Comparison of ENCODE assay signal across 8 mouse cellular contexts in genomic region chr2:26389154-26389690, GRCm38 (mm10). TPM values are rescaled to one million over a fixed set of nuclear protein-coding genes. Genes with fewer than 3 reads are reported as not detected.
DNase-seq lines count a peak whose midpoint lies in the region; ATAC-seq and TF ChIP-seq lines count a peak whose summit lies in the region.

Gene Entr1 (minus strand): TSS chr2:26389316.
Gene Pmpca (plus strand): TSS chr2:26389339.

- peak within 1 kb of the TSS; percentile 88 for H3K9ac ChIP-seq in hindbrain, embryonic 11.5 days (ENCODE audit: low read depth, low read length)

- peaks cover 32% of the 10 kb centered on the region for H3K36me3 ChIP-seq in hindbrain, embryonic 11.5 days (ENCODE audit: control insufficient read depth, insufficient read depth, low read length)

- ATAC-seq in Patski, result peak; percentile 83
- ATAC-seq in hindbrain, embryonic 11.5 days (ENCODE audit: low FRiP score), result peak; percentile 91

- peak within 1 kb of the TSS; percentile 65; the same call in 1 of the 2 replicates for H3K27ac ChIP-seq in hindbrain, embryonic 11.5 days (ENCODE audit: low read depth, low read length)

- peak within 1 kb of the TSS; percentile 99 for H3K4me3 ChIP-seq in hindbrain, embryonic 11.5 days (ENCODE audit: low read depth, low read length)

- H3K4me1 ChIP-seq in hindbrain, embryonic 11.5 days (replicated peaks; ENCODE audit: control insufficient read depth, insufficient read depth, low read length), result peaks cover 4% of the 10 kb centered on the region; the same call in 1 of the 2 replicates

- no peaks in the 10 kb centered on the region for H3K27me3 ChIP-seq in Patski
- H3K27me3 ChIP-seq in hindbrain, embryonic 11.5 days (ENCODE audit: control insufficient read depth, insufficient read depth, low read length), result no peaks in the 10 kb centered on the region

- no peaks in the 10 kb centered on the region for H3K9me3 ChIP-seq in hindbrain, embryonic 11.5 days (ENCODE audit: control insufficient read depth, low read length)

- 0% methylated on average over 46 of the region's 60 CpGs for WGBS in hindbrain, embryonic 11.5 days

- in situ Hi-C loops in Patski (cut with MboI; ENCODE audit: low pct_unique_long_range_greater_than_20kb), result no loop called here

- no peak for TF ChIP-seq CTCF in Patski (IDR thresholded peaks at IDR 0.05)

- CTCF ChIA-PET in Patski (lab: Charles Lee), result interaction anchor here (1.1 to 3.8 kb wide), 2 partner anchors 10 to 20 kb away, joined by 3 to 11 read pairs; partner anchors contain the start of gene Inpp5e

- POLR2A ChIA-PET in Patski (lab: Charles Lee), result interaction anchor here (0.9 to 1.1 kb wide), 2 partner anchors 9 to 10 kb away, joined by 3 to 4 read pairs; partner anchors contain the start of gene Snapc4

- H3K4me2 ChIP-seq in hindbrain, embryonic 11.5 days (replicated peaks; ENCODE audit: low read depth, low read length), result peak within 1 kb of the TSS; percentile 94

- peak; percentile 15 for DNase-seq in Patski (ENCODE audit: low read depth, low spot score)
- DNase-seq in cerebellum, adult 9-11 months, result peak; percentile 80
- DNase-seq in frontal cortex, postnatal 10 days (ENCODE audit: low spot score in 2 of 2), result peak; percentile 63 to 86
- peak; percentile 93 for DNase-seq in hindbrain, embryonic 11.5 days (ENCODE audit: low spot score)
- peak; percentile 78 to 84 for DNase-seq in layer of hippocampus, postnatal 25 days (ENCODE audit: extremely low spot score in 1 of 2, low spot score in 1 of 2)
- DNase-seq in lung, postnatal 25 days (ENCODE audit: low spot score), result peak; percentile 77
- DNase-seq in retina, embryonic 14.5 days (ENCODE audit: low spot score), result peak; percentile 88
- DNase-seq in thymus, postnatal 36 days, result peak; percentile 88

RNA-seq across cellular contexts. Expression of gene Entr1, which starts in this region (rescaled TPM):
- polyA plus RNA-seq in Patski (2021), result 89.9 TPM
- polyA plus RNA-seq in hindbrain, embryonic 11.5 days (2014; fragmentation: Nextera tagmentation; extraction: Ambion mirVana), result 133 and 140 TPM in 2 replicates
- 100 to 1,000 TPM; 133 to 170 TPM for total RNA-seq in layer of hippocampus, postnatal 25 days (2021)

RNA-seq across cellular contexts. Expression of gene Pmpca, which starts in this region (rescaled TPM):
- 99.2 TPM for polyA plus RNA-seq in Patski (2021)
- polyA plus RNA-seq in hindbrain, embryonic 11.5 days (2014; fragmentation: Nextera tagmentation; extraction: Ambion mirVana), result 94.4 and 108 TPM in 2 replicates
- 10 to 100 TPM; 94.8 to 96.0 TPM for total RNA-seq in layer of hippocampus, postnatal 25 days (2021)

Comparison
In these comparisons a context has a peak if more than half of its experiments do, and no peak if none do; other contexts are left out.
1. Peak in every context shown above with its lines: DNase-seq, ATAC-seq, H3K4me3 ChIP-seq and H3K27ac ChIP-seq.
2. DNase-seq: peak in every context shown above with its lines; median percentile 93 in hindbrain, embryonic 11.5 days; 88 in retina, embryonic 14.5 days; 88 in thymus, postnatal 36 days; 81 in layer of hippocampus, postnatal 25 days; 80 in cerebellum, adult 9-11 months; 77 in lung, postnatal 25 days; 74 in frontal cortex, postnatal 10 days; 15 in Patski.